Mouse (Mus musculus) testis, postnatal 10 days (tissue): ENCODE measurements around the gene Gtpbp10.

Experiments
- DNase-seq: peaks from one replicate; pipeline ENCODE4 v3.0.0; 2021; ENCODE audit warnings: low spot score

The Gtpbp10 gene

GRCm38 (mm10) chr5:5496393-5496792 lies 62.9 kb downstream of the Gtpbp10 start:
- DNase-seq = no peak

- no peak for DNase-seq
Observed at GRCm38 (mm10) chr5:5495042-5495441, 64.3 kb downstream of the Gtpbp10 start.

- DNase-seq = no peak
Observed at GRCm38 (mm10) chr5:5494269-5495005, 64.9 kb downstream of the Gtpbp10 start.

GRCm38 (mm10) chr5:5492163-5492562 lies 67.2 kb downstream of the Gtpbp10 start:
- no peak for DNase-seq
